Mouse (Mus musculus): Measurements from ENCODE around the gene Cytl1.

Gene Cytl1

DNA sequence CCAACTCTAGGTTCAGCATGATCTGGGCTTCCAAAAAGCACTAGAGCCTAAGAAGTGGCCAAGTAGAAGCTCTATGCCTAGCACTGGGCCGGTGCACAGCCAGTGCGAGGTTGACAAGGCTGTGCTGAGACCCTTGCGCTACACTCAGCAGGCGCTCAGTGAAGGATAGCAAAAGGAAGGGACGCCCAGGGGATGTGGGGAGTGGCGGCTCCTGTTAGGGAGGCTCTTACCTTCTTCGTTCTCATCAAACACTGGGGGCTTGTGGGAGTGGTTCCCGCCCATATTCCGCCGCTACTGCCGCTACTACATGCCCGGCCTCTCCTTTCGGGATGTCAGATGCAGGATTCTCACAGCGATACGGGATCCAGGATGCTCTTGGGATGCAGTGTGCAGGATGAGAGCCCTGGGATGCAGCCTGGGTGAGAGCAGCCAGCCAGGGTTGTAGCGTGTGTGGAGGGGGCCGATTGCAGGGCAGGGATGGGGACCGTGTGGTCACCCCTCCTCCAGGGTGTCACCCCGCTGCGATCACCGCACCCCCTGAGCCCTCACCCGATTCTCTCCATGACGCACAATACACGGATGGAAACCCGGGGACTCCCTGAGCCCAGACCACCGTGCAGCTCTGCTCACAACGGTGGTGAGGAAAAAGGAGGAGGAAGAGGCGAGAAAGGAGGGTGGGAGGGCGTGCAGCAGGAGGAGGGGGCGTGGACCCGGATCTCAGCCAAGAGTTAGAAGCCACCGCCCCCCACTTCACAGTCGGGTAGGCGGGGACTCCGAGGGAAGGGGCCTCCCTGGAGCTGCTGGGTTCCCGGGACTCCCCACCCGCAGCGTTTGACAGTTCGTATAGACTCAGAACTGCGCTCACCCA lies 18.6 kb upstream of the Cytl1 start, which contains the start of gene Stk32b:
Gene Stk32b, minus strand, starts transcription at position 667 of the 868 bp plus-strand sequence.
- H3K4me3 ChIP-seq (replicated peaks; ENCODE audit: low read length) = peak within 1 kb of the TSS; percentile 79
- H3K4me1 ChIP-seq (replicated peaks; ENCODE audit: low read depth, low read length) = peaks cover 15% of the 10 kb centered on the region
- no peaks in the 10 kb centered on the region for H3K36me3 ChIP-seq (ENCODE audit: insufficient read depth, low read length)
- TF ChIP-seq NANOG (IDR thresholded peaks at IDR 0.05; ENCODE audit: borderline replicate concordance, low read length) (no peak), CTCF (conservative IDR thresholded peaks at IDR 0.05; ENCODE audit: low read length) (no peak), POU5F1 (IDR thresholded peaks at IDR 0.05; ENCODE audit: borderline replicate concordance, low read length) (no peak)
- H3K9me3 ChIP-seq (ENCODE audit: low read length) = peaks cover 14% of the 10 kb centered on the region
- peaks cover 58% of the 10 kb centered on the region for H3K27me3 ChIP-seq (ENCODE audit: insufficient read depth, low read length)

DNA sequence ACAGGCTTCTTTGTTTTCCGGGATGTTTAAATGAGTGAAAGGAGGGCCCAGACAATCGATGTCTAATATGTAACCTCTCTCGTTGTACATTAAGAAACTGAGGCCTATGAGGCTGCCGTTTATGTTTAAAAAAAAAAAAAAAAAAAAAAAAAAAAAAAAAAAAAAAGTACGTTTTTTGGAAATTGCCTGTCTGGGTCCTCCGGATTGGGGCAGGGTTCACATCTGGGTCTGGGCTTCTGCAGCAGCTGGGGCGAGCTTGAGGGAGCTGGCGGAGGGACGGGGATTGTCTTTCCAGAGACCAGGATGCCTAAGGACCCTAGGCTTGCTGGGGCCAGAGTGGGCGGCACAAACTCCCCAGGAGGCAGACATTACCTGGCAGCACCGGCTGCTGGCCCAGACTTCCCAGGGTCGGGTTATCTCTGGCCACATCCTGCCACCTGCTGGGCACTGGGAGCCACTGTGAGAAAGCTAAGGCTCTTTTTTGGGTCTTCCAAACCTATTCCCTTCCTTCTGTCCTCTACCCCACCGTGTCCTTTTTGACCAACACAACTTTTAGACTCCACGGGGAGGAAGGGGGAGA lies 17.8 kb upstream of the Cytl1 start:
- TF ChIP-seq POU5F1 (IDR thresholded peaks at IDR 0.05; ENCODE audit: borderline replicate concordance, low read length) (no peak), NANOG (IDR thresholded peaks at IDR 0.05; ENCODE audit: borderline replicate concordance, low read length) (peak; percentile 49; the same call in 1 of the 2 replicates), CTCF (conservative IDR thresholded peaks at IDR 0.05; ENCODE audit: low read length) (no peak)
- Histone ChIP-seq H3K4me3 (replicated peaks; ENCODE audit: low read length) (peak overlapping the region; percentile 79), H3K9me3 (ENCODE audit: low read length) (peaks cover 14% of the 10 kb centered on the region), H3K36me3 (ENCODE audit: insufficient read depth, low read length) (no peaks in the 10 kb centered on the region), H3K4me1 (replicated peaks; ENCODE audit: low read depth, low read length) (peaks cover 15% of the 10 kb centered on the region), H3K27me3 (ENCODE audit: insufficient read depth, low read length) (peaks cover 62% of the 10 kb centered on the region)

DNA sequence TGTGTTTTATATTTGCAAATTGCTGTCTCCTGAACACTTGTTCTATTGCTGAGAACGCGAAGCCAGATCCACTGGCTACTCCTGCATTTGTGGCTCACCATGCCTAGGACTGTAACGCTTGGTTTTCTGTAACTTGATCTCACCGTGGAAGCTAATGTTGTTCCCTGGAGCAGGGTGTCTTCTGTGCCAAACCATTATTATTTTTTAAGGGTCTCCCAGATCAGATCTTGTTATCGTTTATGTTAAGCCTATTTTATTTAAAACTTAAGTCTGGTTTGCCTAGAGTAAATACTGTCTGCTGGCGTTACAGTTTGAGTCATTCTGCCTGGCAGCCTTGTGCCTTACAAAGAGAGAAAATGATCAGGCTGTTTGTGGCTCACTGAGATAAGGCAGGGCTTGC lies 14.6 kb upstream of the Cytl1 start:
- Histone ChIP-seq H3K9me3 (ENCODE audit: low read length) (peaks cover 12% of the 10 kb centered on the region), H3K4me1 (replicated peaks; ENCODE audit: low read depth, low read length) (peaks cover 15% of the 10 kb centered on the region), H3K4me3 (replicated peaks; ENCODE audit: low read length) (no peak overlapping the region), H3K27me3 (ENCODE audit: insufficient read depth, low read length) (peaks cover 45% of the 10 kb centered on the region), H3K36me3 (ENCODE audit: insufficient read depth, low read length) (no peaks in the 10 kb centered on the region)
- TF ChIP-seq CTCF (conservative IDR thresholded peaks at IDR 0.05; ENCODE audit: low read length) (no peak), POU5F1 (IDR thresholded peaks at IDR 0.05; ENCODE audit: borderline replicate concordance, low read length) (no peak), NANOG (IDR thresholded peaks at IDR 0.05; ENCODE audit: borderline replicate concordance, low read length) (no peak)

DNA sequence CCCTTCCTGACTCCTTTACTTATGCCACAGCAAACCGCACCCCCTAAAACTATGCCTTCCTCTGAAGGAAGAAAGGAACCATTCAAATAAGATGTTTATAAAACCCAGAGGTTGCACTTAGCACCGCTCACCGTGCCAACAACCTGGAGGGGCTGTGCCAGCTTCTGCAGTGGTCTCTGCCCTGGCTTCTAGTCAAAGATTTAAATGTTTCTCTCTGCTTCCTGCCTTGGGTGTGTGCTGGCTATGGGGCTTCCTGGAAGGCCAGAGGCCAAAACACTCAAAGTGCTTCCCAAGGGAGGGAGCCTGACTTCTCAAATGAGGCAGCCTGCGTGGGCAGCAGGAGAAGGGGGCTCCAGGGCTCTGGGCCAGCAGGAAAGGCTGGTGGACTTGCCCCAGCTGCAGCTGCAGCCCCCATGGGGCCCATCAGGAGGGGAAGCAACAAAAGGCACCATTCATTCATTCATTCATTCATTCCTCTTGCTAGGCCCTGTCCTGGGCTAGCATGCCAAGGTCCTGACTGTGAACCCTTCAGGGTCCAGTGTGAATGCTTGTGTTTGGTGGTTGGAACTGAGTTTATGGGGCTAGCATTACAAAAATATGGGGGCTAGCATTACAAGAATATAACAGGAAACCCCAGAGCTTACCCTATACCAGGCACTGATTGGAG lies 10.0 kb upstream of the Cytl1 start:
- Histone ChIP-seq H3K4me3 (replicated peaks; ENCODE audit: low read length) (no peak overlapping the region), H3K9me3 (ENCODE audit: low read length) (no peaks in the 10 kb centered on the region), H3K27me3 (ENCODE audit: insufficient read depth, low read length) (peaks cover 7% of the 10 kb centered on the region; the same call in 1 of the 2 replicates), H3K36me3 (ENCODE audit: insufficient read depth, low read length) (no peaks in the 10 kb centered on the region), H3K4me1 (replicated peaks; ENCODE audit: low read depth, low read length) (no peaks in the 10 kb centered on the region)
- no peak for TF ChIP-seq NANOG (IDR thresholded peaks at IDR 0.05; ENCODE audit: borderline replicate concordance, low read length)
- no peak for TF ChIP-seq CTCF (conservative IDR thresholded peaks at IDR 0.05; ENCODE audit: low read length)
- no peak for TF ChIP-seq POU5F1 (IDR thresholded peaks at IDR 0.05; ENCODE audit: borderline replicate concordance, low read length)

DNA sequence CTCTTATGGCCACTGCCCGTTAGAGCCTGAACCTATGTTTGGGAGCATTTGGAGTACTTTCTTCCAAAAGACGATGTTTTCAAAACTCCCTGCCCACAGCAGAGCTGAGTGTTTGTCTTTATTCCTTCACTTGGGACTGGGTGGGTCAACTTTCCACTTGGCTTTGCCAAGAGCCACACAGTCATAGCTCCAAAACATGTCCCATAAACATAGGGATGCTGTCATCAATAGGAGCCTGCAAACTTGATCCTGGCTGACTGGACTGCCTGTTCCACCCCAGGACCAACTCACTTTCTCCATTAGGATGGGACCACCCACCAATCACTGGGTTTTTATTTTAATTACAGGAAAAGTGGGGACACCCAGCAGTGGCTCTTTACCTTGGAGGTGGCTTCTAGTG lies 4.5 kb upstream of the Cytl1 start:
- TF ChIP-seq CTCF (conservative IDR thresholded peaks at IDR 0.05; ENCODE audit: low read length) = no peak
- TF ChIP-seq NANOG (IDR thresholded peaks at IDR 0.05; ENCODE audit: borderline replicate concordance, low read length) = no peak
- no peak for TF ChIP-seq POU5F1 (IDR thresholded peaks at IDR 0.05; ENCODE audit: borderline replicate concordance, low read length)
- Histone ChIP-seq H3K27me3 (ENCODE audit: insufficient read depth, low read length) (0 out of 2 replicates have a peak, but pooled peaks cover 4% of the 10 kb centered on the region), H3K4me1 (replicated peaks; ENCODE audit: low read depth, low read length) (0 out of 2 replicates have a peak, but pooled peaks cover 3% of the 10 kb centered on the region), H3K4me3 (replicated peaks; ENCODE audit: low read length) (no peak overlapping the region), H3K36me3 (ENCODE audit: insufficient read depth, low read length) (no peaks in the 10 kb centered on the region), H3K9me3 (ENCODE audit: low read length) (peaks cover 11% of the 10 kb centered on the region)

DNA sequence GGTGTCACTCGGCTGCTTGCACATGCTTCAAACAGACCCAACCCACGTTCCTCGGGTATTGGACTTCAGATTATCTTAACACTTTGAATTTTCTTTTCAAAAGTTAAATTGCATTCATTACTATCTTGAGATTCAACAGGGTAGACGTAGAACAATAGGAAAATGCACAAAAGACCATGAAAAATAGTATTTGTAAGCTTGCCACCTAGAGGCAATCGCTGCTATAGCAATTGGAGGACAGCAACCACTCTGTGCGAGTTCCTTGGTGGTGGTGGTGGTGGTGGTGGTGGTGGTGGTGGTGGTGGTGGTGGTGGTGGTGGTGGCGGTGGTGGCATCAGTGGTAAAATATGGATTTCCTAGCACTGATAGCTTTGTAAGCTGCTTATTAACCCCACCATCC lies 894 bp downstream of the Cytl1 start:
- no peak overlapping the region for H3K4me3 ChIP-seq (replicated peaks; ENCODE audit: low read length)
- TF ChIP-seq CTCF (conservative IDR thresholded peaks at IDR 0.05; ENCODE audit: low read length) (peak; percentile 23; the same call in 1 of the 2 replicates), POU5F1 (IDR thresholded peaks at IDR 0.05; ENCODE audit: borderline replicate concordance, low read length) (no peak)
- H3K4me1 ChIP-seq (replicated peaks; ENCODE audit: low read depth, low read length) = 0 out of 2 replicates have a peak, but pooled peaks cover 3% of the 10 kb centered on the region
- H3K9me3 ChIP-seq (ENCODE audit: low read length) = peaks cover 11% of the 10 kb centered on the region
- H3K36me3 ChIP-seq (ENCODE audit: insufficient read depth, low read length) = no peaks in the 10 kb centered on the region
- peaks cover 10% of the 10 kb centered on the region; the same call in 1 of the 2 replicates for H3K27me3 ChIP-seq (ENCODE audit: insufficient read depth, low read length)

DNA sequence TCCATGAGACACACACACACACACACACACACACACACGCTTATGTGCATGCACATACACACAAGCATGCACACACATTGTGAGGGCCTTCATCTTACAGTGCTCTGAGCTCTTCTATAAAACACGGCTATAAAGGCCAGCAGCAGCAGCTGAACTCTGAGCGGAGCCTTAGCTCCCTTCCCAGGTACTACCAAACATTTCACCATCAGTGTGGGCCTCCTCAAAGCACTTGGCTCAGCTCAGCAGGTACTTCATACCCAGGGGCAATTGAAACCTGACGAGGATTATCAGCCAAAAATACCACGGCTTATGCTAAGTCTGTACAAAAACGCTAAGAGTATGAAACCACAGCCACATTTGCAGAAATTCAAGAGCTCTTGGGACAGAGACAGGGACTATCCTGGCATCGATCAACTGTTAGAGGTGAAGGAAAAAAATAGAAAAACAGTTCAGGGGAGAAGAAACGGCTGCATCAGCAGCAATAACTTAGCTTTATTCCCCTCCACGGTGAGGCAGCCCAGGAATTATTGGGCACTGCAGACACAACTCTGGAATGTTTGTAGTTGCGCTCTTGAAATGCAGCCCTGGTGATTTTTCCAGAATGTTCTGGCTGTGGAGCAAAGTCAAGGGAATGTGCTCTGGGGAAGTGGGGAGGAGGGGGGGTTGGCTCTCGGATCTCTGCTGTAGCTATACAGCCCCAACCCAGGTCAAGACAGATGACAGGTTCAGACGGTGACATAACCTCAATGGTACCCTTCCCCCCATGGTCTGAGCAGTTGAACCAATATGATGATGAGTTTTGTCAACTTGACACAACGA lies 8.8 kb downstream of the Cytl1 start:
- Histone ChIP-seq H3K9me3 (ENCODE audit: low read length) (no peaks in the 10 kb centered on the region), H3K27me3 (ENCODE audit: insufficient read depth, low read length) (no peaks in the 10 kb centered on the region), H3K4me1 (replicated peaks; ENCODE audit: low read depth, low read length) (peaks cover 14% of the 10 kb centered on the region), H3K36me3 (ENCODE audit: insufficient read depth, low read length) (no peaks in the 10 kb centered on the region), H3K4me3 (replicated peaks; ENCODE audit: low read length) (no peak overlapping the region)
- no peak for TF ChIP-seq NANOG (IDR thresholded peaks at IDR 0.05; ENCODE audit: borderline replicate concordance, low read length)
- no peak for TF ChIP-seq CTCF (conservative IDR thresholded peaks at IDR 0.05; ENCODE audit: low read length)
- TF ChIP-seq POU5F1 (IDR thresholded peaks at IDR 0.05; ENCODE audit: borderline replicate concordance, low read length) = no peak

All from E14TG2a.4 (cell line).